Mouse (Mus musculus) T-cell, adult 2 months (primary cell): Measurements from ENCODE around the gene Spryd3.
A peak's percentile ranks its signal among the peaks of the same experiment; 100 is the strongest.
"Not testable (repeated sequence)": the region's sequence is repeated elsewhere in the genome, so short reads cannot be mapped to it uniquely, and the experiment has no call there.

Source experiments
- DNase-seq: peaks from one replicate; pipeline ENCODE4 v3.0.0; 2022; ENCODE audit warnings: low spot score

Spryd3 gene

DNA sequence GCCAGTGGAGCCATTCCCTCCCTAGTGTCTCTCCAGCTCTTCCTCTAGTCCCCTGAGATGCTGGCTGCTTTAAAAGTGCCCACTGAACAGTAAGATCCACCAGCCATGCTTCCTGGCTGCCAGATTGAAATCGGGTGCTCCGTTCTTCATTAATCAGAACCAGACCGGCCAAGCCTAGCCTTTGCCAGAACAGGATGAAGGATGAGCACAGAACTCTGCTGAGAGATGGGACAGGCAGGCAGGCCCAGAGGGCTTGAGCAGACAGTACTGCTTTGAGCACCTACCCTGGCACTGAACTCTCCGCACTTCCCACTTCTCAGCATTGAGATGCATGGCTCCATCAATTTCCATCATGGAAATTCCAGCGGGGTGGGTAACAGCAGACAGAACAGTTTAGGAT is 36.8 kb downstream of the Spryd3 start:
- DNase-seq = no peak

DNA sequence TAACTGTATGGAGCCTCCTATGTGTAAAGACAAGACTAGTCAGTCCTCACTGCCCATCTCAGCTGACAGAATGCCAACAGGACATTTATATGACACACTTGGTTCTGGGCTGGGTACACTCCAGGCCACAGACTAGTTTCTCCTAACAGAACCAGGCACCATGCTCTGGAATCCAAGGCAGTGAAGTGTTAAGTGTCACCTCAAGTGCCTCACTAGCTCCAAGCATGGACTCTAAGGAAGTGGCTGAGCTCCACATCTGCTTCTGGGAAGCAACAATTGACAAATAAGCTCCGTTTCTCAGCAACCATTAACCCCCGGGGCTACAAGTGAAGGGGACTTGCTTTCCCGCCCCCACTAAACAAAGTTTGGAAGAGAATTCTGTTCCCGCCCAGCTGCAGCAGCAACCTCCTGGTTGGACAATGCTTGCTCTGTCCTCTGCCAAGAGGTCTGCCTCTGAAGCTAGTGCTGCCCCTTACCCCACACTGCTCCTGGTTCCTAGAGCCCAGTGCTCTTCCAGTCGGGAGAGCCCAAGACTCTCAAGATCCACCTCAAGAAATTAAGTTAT is 38.0 kb downstream of the Spryd3 start:
- DNase-seq = no peak

DNA sequence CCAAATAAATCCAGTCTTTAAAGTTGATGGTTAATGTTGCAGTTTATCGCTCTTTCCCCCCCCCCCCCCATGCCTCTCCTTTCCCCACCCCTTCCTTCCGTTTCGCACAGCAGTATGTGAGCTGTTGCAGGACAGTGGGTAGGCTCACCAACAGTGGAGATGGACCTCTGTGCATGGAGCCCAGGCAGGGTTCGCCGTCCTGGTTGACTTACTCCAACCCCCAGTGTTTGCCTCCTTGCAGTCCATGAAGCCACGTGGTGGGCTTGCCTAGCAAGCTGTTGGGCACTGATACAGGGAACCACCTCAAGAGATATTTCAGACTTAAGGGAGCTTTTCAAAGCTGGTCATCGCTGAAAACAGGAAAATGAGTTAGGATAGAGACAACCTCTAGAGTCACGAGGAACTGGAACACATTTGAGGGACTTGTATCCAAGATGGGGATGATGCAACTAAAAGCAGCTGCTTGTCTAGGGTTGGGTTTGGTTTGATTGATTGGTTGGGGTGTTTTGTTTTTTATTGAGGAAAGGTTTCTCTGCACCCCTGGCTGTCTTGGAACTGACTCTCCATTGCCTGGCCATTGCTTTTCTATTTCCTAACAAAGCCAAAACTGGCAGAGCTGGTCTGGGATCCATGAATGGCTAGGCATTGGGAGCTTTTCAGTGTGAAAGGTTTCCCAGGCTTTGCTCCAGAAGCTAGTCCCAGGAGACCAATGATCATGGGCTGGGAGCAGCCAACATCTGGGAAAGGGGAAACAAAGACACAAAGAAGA is 38.7 kb downstream of the Spryd3 start:
- no peak for DNase-seq

DNA sequence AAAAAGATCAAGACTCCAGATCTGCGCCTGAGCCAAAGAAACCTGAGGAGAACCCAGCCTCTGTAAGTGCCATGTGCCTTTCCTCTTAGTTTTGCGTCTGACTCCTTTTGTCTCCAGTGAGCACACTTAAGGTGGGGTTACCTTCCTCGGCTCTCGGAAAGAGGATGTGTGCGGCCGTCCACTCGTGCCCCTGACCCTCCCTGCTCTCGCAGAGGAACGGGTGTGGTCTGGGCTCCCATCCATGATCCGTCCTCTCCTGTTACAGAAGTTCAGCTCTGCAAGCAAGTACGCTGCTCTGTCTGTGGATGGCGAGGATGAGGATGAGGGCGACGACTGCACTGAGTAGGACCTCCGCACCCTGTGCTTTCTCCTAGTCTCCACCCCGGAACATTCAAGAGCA is 41.0 kb downstream of the Spryd3 start:
- no peak for DNase-seq

DNA sequence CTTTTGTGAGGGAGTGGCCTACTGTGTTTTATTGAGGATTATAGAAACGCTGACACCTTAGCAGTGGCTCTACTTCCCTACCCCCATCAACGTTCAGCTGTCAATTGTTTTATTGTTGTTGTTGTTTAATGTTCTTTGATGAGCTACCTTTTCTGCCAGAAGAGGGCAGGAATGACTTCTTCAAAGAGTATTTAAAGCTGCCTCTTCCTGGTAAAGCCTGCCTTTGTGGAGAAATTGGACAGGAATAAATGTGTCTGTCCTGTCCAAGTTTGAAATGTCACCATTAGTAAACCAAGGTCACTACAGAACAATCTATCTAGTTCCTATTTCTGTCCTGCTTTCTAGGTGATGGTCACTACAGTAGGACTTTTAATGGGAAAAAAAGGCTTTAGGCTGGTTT is 41.9 kb downstream of the Spryd3 start:
- no peak for DNase-seq

DNA sequence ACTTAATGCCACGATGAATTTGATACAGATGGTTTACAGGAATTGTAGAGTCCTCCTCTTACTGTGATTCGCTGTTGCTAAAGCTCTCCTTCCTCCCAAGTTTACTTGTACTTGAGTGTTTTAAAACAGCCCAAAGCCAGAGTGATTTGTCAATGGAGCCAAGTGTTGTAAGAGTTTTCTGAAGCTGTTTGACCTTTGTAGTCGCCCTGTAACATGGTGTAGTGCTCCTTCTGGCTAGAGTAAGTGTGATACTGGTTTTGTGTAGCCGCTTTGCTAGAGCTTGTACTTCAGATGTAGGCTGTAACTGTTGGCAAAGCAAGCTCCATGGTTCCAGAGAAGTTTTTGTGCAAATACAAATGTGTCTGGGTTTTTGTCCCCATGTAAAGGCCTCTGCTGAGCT is 43.8 kb downstream of the Spryd3 start:
- DNase-seq = no peak

DNA sequence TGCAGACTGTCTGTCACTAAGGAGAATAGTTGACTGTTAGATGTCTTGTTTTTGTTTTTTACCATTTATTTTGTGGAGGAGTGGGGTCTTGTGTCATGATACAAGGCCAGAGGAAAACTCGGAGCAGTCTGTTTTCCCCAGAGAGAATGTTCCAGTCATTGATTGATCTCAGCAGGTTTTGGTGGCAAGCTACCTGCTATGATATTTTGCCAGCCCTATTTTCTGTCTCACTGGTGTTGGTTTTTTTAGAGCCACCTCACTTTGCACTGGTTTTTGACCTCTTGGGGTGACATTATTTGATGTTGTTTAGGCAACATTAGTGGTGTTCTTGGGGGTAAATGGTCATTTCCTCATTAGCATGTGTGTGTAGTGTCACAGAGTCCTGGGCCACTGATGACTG is 44.3 kb downstream of the Spryd3 start:
- no peak for DNase-seq

DNA sequence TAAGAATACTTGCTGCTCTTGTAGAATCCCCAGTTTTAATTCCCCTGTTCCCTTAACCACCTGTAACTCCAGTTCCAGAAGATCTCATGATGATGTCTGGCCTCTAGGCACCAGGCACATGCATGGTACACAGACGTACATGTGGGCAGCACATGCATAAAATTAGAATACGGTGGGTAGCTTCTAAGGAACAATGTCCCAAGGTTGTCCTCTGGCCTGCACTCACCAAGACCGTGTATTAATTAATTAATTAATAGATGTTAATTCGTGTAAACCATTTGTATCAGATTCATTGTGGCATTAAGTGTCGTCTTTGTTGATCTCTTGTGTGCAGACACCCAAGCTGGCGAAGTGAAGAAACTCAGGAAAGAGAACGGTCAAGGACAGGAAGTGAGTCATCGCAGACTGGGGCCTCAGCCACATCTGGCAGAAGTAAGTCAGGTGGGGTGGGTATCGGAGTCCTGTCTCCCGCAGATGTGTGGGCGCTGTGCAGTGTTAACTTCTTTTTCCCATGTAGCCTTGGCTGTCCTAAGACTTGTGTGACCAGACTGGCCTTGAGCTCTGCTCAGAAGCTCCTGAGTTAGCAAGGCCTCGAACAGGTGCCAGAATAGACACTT is 44.9 kb downstream of the Spryd3 start:
- DNase-seq = no peak

DNA sequence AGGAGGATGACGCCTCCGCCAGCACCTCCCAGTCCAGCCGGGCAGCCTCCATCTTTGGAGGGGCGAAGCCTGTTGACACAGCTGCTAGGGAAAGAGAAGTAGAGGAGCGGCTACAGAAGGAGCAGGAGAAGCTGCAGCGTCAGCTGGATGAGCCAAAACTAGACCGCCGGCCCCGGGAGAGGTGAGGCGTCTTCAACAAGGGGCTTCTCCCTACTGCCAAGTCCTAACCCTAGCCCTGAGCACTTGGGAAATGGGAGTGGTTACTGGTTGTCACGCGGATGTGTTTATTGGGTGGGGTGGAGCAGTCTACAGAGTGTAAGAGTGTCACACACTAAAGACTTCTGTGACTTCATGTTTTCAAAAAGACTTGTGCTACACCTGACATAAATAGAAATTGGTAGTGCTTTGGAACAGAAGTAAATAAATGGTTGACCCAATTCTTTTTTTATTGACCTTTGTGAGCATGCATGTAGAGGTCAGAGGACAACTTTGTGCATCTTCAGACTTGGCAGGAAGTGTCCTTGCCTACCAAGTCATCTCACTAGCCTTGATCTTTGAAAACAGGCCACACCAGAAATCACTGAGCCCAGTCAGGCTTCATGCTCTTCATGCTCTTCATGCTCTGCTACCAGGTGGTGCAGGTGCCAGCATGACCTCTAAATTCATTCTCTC is 46.0 kb downstream of the Spryd3 start:
- no peak for DNase-seq

DNA sequence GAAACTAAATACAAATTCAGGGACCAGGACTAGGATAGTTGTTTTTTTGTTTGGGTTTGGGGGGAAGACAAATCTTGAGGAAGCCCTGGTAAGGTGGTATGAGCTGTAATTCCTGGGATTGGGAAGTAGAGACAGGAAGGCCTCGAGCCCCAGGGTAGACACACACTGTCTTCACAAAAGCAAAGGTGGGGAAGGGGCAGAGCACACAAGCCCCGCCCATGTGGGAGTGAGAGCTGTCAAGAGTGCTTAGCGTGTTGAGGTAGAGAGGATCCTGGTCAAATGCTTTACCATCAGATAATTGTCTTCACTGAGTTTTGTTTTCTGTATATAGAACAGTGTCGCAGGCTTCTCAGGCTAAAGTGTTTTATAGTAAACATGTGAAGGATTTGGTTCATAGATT is 53.0 kb downstream of the Spryd3 start:
- no peak for DNase-seq

DNA sequence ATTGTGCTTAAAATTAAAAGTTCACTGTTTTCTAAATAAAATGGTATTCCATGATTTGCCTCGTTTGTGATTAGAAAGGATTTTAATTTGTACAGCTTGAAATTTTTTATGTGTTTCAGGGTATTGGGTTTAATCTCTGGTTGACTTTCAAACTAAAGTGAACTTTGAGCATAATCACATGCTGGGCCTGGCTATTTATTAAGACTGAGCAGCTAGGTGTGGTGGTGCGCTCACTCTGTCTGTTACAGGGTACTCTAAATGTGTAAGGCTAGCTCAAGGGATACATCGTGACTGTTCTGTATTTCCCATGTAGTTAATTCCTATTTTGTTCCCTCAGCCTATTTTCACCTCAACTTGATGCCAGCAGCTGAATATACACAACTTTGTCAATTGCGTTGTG is 53.9 kb downstream of the Spryd3 start:
- DNase-seq = no peak

DNA sequence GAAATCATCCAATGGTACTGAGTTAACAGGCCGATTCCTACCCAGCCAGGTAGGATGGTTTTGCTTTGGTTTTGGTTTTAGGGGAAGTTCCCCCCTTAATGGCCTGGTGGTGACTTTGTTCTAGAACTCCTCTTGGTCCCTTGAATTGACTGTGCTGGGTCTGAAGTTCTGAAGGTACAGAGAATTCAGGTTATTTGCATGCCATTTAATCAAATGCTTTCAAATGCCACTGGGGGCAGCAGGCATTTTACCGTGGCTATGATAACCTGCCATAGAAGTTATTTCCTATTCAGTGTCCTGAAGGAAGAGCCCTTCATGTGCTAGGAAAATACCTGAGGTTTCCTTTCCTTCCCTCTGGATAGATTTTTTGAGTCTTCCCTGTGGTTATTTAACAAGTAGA is 55.6 kb downstream of the Spryd3 start:
- DNase-seq = no peak

DNA sequence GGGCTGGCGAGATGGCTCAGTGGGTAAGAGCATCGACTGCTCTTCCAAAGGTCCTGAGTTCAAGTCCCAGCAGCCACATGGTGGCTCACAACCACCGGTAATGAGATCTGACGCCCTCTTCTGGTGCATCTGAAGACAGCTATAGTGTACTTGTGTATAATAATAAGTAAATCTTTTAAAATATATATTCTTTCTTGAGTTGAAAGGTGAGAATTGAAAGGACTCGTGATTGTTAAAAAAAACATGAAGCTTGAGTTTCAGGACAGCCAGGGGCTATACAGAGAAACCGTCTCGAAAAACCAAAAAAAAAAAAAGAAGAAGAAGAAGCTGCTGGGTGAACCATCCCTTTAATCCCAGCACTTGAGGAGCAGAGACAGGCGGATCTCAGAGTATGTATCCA is 56.1 kb downstream of the Spryd3 start:
- not testable (repeated sequence) for DNase-seq

DNA sequence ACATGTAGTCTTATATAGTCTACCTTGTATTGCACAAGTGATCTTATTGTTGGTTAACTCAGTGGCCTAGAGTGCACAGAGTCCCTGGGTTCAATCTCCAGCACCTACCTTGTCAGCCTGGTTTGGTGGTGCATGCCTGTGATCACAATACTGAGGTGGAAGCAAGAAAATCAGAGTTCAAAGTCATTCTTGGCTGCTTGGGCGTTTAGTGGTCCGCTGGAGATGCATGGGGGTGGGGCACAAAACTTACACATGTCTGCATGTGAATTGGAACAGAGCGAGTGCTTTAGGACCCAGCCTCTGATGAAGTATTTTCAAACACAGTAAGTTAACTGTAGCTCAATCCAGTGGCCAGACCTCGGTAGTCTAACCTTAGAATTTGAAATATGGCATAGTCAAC is 56.8 kb downstream of the Spryd3 start:
- no peak for DNase-seq

DNA sequence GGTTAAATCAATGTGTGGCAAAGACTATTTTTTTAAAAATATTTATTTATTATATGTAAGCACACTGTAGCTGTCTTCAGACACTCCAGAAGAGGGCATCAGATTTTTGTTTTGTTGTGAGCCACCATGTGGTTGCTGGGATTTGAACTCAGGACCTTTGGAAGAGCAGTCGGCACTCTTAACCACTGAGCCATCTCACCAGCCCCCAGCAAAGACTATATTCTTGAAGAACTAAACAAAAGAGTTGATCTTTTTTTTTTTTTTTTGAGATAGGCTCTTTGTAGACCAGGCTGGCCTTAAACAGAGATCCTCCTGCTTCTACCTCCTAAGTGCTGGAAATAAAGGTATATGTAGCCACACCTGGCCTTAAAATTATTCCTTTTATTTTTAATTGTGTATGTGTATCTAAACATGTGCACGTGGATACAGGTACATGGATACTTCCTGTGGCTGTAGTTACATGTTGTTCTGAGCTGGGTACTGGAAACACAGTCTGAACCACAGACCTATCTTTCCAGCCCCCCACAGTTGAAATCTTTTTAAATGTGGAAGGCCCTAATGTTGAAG is 58.8 kb downstream of the Spryd3 start:
- no peak for DNase-seq

DNA sequence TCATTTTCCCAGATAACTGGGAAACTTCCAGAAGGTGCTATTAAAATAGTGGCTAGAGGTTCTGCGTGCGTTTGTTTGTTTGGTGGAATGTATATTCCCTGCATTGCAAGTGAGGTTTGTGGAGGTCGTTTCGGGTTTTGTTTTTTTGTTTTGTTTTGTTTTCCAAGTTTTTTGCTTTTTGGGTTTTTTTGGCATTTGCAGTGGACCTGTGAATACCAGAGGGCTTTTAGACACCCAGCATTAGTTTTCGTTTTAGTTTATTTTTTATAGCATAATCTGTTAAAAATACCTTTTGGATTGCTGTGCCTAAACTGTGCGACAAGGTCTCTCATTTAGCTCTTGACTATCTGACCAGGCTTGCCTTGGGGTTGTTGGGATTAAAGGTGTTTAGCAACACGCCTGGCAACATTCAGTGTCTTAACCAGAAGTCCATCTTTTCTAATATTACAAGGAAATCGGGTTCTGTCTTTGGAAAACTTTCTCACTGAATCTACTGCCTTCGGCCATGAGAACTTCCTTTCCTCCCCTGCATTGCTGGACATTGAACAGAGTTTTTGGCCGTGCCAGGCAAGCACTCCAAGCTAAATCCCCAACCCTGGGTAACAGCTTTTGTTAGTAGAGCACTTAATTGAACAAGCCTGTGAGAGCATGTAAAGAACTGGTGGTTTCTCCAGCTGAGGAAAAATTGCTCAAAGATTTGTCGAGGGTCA is 61.0 kb downstream of the Spryd3 start:
- no peak for DNase-seq

DNA sequence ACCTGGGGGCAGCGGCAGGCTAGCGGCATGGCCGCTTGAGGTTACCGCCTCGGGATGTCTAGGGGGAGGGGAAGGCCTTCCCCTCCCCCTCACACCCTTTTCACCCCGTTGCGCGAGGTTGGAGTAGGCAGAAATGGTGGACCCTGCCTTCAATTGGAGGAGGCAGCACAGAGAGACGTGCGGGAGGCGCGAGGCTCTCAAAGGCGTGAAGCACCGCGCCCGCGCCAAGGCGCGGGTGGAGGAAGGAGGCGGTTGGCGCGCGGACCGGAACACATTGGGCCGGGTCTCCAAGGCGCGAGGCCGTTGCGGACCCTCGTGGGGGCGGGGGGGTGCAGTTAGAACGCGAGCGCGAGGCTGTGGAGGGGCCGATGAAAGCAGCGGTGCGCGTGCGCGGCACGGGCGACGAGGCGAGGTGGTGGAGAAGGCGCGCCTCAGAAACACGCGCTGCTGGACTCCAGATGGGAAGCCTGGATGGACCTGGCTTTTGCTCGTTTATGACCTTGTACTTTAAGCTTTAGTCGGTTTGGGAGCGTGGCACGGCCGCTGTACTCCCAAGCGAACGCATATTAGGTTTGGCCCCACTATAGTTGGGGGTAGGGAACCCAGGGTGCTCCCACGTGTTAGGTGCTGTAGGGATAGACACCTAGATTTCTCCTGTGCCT is 61.8 kb downstream of the Spryd3 start:
- peak; percentile 39 for DNase-seq

DNA sequence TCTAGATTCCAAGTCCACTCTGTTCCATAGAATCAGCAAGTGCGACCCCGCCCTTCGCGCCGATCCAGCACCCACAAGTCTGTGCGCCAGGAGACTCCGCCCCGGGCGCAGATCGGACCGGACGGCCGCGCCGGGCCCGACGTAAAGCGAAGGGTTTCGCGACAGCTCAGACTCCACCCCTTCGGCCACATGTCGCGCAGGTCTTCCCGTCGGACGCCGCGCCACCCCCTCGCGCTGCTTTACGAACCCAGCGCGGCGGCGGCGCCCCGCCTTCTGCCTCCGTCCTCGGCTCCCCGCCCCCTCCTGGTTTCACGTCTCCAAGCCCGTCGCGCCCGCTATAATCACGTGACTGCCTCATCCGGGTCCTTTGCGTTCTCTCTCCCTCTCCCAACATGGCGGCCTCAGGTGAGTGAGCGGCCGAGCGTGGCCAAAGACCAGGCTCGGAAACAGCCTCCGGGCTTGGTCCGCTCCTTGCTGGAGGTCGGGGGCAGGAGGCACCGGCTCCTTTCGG is 62.4 kb downstream of the Spryd3 start, which contains the start of gene Eif4b:
Gene Eif4b, plus strand, starts transcription at position 215 of the 511 bp plus-strand sequence.
- DNase-seq = peak; percentile 98

DNA sequence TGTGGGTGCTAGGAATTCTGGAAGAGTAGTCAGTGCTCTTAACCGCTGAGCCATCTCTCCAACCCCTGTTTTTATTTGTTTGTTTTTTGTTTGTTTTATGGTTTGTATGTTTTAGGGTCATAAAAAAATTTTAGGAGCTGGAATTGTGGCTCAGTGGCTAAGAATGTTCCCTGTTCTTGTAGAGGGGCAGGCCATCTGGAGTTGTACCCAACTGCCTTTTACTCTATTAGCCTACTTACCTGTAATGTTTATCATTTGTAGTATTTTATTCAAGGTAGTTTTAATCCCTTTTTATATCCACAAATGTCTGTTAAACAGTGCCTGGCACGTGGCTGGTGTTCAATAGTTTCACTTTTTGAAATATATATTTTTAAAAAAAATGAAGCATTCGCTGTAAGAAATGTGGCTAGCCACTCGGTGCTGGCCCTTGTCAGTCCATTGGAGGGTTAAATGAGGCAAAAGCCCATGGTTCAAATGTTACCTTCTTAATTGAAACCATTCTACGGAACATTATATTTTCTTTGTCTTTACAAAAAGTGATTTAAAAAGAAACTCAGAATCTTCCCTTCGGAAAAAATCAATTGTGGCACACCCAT is 63.0 kb downstream of the Spryd3 start:
- no peak for DNase-seq
